Mouse (Mus musculus): ENCODE measurements at regions not wholly inside any gene's neighbourhood (a gene's known extent, or its start where the extent isn't known, plus 50 kb on each side); places are given as distances from the start of the nearest gene placed in this dataset.

DNA sequence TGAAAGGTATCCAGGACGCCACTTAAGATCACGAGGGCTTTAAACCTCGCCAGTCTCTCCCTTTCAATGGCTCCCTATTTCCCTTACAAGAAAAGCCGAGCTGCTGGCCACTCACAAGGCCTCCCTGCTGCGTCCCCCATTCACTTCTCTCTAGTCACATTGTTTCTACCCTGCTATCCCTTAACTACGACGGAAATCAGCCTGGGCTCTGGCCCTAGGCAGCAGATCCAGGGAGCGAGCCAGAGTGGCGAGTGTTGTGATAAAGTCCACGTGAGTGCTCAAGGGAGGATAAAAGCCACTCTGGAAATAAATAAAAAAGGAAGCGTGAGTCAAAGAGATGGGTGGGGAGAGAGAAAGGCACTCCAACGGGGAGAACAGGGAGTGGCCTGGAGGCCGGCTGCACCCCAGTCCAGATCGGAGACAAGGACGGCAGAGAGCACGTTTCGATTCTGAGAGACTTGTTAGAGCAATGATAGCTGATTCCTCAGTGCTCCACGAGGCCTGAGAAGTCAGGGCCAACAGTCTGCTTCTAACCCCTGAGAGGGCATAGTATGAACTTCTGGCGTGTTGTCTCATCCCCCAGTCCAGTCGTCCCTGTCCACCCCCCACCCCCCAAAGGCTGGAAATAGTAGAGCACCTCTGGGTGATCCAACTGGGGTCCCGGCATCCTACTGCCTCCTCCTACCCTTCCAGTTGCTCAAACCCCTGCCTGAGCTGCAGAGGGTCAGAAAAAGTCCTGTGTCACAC lies 84.8 kb upstream of the Calm2 start:
- DNase-seq, result peak; percentile 87

DNA sequence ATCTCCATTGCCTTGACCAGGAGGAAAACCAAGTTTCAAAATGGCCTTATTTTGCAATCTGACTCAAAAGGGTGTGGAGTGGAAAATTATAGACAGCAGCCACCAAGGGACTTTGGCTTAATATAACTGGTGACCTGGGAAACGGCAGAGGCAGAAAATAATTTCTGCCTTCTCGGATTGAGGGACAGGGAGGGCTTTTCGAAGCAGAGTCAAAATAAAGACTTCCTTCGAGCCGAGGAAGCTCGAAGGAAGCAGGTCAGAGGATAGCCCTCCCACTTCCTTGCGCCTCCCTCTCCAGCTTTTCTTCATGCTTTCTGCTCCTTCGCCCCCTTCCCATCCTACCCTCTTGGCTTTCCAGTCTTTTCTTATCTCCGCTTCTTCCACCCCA lies 85.4 kb upstream of the Calm2 start:
- no peak for DNase-seq

DNA sequence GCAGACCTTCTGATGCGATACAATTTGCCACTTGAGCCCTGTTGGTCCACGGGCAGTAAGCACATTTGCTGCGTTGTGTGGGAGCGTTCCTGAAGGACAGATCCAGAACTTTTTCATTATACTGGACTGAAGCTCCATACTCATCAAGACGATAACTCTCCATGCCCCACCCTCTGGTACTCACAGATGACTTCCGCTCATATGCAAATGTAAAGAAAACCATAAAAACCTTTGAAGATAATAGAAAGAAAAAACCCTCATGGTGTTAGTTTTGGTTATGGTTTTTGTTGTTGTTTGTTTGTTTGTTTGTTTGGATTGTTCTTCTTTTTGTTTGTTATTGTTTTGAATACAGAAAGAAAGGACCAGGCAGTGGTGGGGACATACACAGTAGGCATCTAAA lies 86.0 kb upstream of the Calm2 start:
- no peak for DNase-seq

- DNase-seq, result no peak
Observed at GRCm38 (mm10) chr17:87549568-87549967, 86.2 kb upstream of the Epcam start.

- DNase-seq, result no peak
Observed at GRCm38 (mm10) chr17:87550518-87551164, 85.1 kb upstream of the Epcam start.

- DNase-seq, result no peak
Observed at GRCm38 (mm10) chr17:87554561-87554960, 81.2 kb upstream of the Epcam start.

GRCm38 (mm10) chr17:87558419-87558818 lies 77.4 kb upstream of the Epcam start:
- no peak for DNase-seq

DNA sequence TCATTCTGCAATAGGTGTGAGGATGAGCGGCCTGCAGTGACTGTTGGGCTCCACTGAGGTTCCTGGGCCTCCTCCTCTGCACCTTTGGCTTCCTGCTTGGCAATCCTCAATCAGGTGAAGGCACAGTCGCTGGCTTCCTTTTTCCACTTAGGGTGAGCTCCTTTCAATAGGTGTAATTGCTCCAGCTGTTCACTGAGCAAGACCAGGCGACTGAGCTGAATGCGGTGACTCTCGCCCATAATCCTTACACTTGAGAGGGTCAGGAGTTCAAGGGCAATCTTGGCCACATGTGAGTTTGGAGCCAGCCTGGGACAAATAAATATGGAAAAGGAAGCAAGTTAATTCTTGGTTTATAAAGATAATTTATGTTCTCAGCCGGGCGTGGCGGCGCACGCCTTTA lies 76.1 kb upstream of the Epcam start:
- no peak for DNase-seq

- DNase-seq, result no peak
Observed at GRCm38 (mm10) chr17:87560923-87561322, 74.9 kb upstream of the Epcam start.

DNA sequence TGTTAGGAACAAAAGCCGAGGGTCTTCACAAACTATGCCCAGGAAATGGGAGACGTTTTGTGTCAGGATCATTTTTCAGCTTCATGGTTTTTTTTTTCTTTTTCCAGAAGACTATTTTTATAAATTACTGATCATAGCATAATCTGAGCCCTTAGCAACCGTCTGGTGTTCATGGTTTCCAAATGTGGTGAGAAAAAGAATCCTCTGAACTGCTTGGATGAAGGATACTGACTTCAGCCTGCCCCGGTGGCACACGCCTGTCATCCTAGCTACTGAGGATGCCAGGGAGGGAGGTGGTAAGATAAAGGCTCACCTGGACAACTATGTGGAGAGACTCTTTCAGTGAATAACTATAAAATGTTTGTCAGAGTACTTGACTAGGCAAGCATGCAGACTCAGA lies 72.4 kb upstream of the Epcam start:
- no peak for DNase-seq

DNA sequence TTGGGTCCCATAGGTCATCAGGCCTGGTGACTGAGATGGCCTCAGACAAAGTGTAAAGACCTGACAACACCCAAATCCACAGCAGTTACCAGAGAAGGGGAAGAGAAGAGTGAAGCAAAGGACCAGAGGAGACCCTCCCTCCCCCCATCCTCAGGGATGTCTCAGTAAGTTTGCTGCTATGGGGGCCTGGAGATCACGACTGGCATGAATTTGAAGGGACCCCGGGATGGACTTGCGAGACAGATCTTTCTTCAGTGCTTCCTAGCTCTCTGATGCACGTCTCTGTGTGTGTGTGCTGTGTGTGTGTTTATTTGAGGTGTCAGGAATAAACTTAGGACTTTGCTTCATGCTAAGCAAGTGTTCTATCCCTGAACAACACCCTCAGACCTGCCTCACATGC lies 70.1 kb upstream of the Epcam start:
- no peak for DNase-seq

- no peak for DNase-seq
Observed at GRCm38 (mm10) chr17:87566296-87566695, 69.5 kb upstream of the Epcam start.

DNA sequence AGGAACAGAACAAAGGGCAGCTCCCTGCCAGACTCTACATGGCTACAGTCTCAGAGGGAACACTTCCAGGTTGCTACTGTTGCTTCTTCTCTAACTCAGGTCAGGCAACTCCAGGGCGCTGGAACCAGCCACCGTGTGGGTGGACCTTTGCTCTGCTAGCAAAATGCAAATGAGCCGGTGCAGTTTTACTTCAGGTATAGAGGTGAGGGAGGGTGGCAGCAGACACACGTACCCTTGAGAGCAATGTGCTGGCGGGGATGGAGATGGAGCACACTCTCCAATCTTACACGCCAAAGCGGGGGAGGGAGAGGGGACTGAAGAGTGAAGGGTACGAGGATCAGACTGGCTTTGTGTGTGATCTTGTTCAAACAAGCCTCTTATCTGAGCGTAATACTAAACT lies 68.8 kb upstream of the Epcam start:
- no peak for DNase-seq

DNA sequence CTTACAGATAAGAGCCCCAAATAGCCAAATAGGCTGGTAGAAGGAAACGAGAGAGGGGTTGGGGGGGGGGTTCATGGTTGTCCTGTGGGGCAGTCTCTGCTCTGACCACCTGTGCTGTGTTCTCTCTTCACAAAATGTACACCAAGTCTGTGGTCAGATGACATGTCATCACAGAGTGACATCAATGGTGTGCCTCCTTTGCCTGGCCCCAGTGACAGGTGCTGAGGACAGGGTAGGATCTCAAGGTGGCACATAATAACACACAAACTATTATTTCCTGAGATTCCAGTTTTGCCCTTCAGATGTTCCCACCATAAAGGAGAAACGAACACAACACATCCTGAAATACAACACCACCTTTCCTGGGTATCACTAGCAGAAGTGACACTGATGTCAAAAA lies 68.3 kb upstream of the Epcam start:
- no peak for DNase-seq

DNA sequence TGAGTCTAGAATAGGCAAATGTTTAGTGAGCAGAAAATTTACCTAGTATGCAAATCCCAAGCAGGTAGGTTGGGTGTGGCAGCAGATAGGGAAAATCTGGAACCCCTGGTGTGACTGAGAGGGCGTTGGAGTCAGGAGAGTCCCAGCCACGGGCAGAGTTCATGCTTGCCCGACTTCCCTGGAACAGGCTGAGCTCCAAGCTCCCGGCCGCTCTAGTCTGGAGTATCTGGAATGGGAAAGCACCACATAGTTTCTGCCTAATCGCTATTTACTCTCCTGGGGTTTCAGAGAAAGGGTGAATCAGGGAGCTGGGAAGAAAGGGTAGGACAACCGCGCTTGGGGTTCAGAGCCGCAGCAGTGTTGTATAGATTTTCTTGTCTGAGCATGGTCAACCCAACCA lies 65.8 kb upstream of the Epcam start:
- no peak for DNase-seq

- DNase-seq, result no peak
Observed at GRCm38 (mm10) chr17:87570676-87571344, 65.0 kb upstream of the Epcam start.

GRCm38 (mm10) chr17:87571345-87571932 lies 64.3 kb upstream of the Epcam start:
- DNase-seq, result peak; percentile 91

- DNase-seq, result no peak
Observed at GRCm38 (mm10) chr17:87583575-87583974, 52.2 kb upstream of the Epcam start.

DNA sequence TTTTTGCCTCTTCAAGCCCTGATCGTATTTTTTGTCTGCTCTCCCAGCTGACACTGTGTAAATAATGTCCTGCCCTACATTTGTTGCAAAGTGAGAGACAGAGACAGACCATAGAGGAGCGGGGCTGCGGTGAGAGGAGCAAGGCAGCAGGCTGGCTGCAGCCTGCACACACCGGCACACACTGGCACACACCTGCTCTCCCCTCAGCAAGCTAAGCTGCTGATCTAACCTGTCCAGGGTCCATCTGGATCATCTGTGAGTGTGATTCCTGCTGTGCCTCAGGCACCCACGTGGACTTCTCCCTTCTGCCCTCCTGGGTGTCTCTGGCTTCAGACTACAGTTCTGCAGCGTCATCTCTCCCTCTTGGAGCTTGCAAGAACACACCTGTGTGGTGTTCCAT lies 50.4 kb upstream of the Epcam start:
- DNase-seq, result no peak

Data from adrenal gland, adult 2 months (tissue).